Mouse (Mus musculus) T-helper 1 cell (primary cell): ENCODE measurements around the gene Stk4.

Experiments
- in situ Hi-C: fragments of 300-600 bp; cut with MboI, MseI; formaldehyde crosslinking; loops from one replicate; pipeline ENCODE4 v1.15.1; 2025; ENCODE audit warnings: high pct_unique_total_duplicates

The Stk4 gene

GRCm38 (mm10) chr2:164079488-164079887 is 9.4 kb downstream of the Stk4 start:
- in situ Hi-C loops, result no loop called here

- in situ Hi-C loops, result no loop called here
These were observed 11.5 kb downstream of the Stk4 start for GRCm38 (mm10) chr2:164081577-164081976.

- in situ Hi-C loops, result no loop called here
These were observed 12.1 kb downstream of the Stk4 start for GRCm38 (mm10) chr2:164082175-164082574.

GRCm38 (mm10) chr2:164083609-164084341 is 13.7 kb downstream of the Stk4 start:
- in situ Hi-C loops, result no loop called here

- in situ Hi-C loops, result no loop called here
These were observed 14.2 kb downstream of the Stk4 start for GRCm38 (mm10) chr2:164084342-164084700.

- in situ Hi-C loops, result no loop called here
These were observed 17.4 kb downstream of the Stk4 start for GRCm38 (mm10) chr2:164087416-164088017.

- in situ Hi-C loops, result no loop called here
These were observed 19.4 kb downstream of the Stk4 start for GRCm38 (mm10) chr2:164089508-164089907.

GRCm38 (mm10) chr2:164094152-164094551 is 24.0 kb downstream of the Stk4 start:
- in situ Hi-C loops, result loop anchor here (5.0 kb wide), 1 partner anchor 92 kb away; no protein-coding TSS in a partner anchor

- in situ Hi-C loops, result no loop called here
These were observed 28.6 kb downstream of the Stk4 start for GRCm38 (mm10) chr2:164098603-164099250.

- in situ Hi-C loops, result no loop called here
These were observed 31.8 kb downstream of the Stk4 start for GRCm38 (mm10) chr2:164101936-164102335.

- in situ Hi-C loops, result no loop called here
These were observed 32.2 kb downstream of the Stk4 start for GRCm38 (mm10) chr2:164102366-164102765.

GRCm38 (mm10) chr2:164103501-164103900 is 33.4 kb downstream of the Stk4 start:
- in situ Hi-C loops, result no loop called here

- in situ Hi-C loops, result no loop called here
These were observed 36.3 kb downstream of the Stk4 start for GRCm38 (mm10) chr2:164106287-164107035.

GRCm38 (mm10) chr2:164107125-164107874 is 37.2 kb downstream of the Stk4 start:
- in situ Hi-C loops, result no loop called here

GRCm38 (mm10) chr2:164108501-164108900 is 38.4 kb downstream of the Stk4 start:
- in situ Hi-C loops, result no loop called here

GRCm38 (mm10) chr2:164111546-164111945 is 41.4 kb downstream of the Stk4 start:
- in situ Hi-C loops, result no loop called here

- in situ Hi-C loops, result no loop called here
These were observed 43.9 kb downstream of the Stk4 start for GRCm38 (mm10) chr2:164114051-164114450.

GRCm38 (mm10) chr2:164115531-164115930 is 45.4 kb downstream of the Stk4 start:
- in situ Hi-C loops, result no loop called here

GRCm38 (mm10) chr2:164119503-164119902 is 49.4 kb downstream of the Stk4 start:
- in situ Hi-C loops, result no loop called here

- in situ Hi-C loops, result loop anchor here (10.0 kb wide), 1 partner anchor 892 kb away; no protein-coding TSS in a partner anchor
These were observed 53.1 kb downstream of the Stk4 start for GRCm38 (mm10) chr2:164123169-164123766.

GRCm38 (mm10) chr2:164126533-164126955 is 56.4 kb downstream of the Stk4 start:
- in situ Hi-C loops, result loop anchor here (10.0 kb wide), 1 partner anchor 888 kb away; no protein-coding TSS in a partner anchor
